Mouse (Mus musculus) hindbrain, embryonic 11.5 days (tissue): ENCODE measurements around the gene Sphk2. TPM values are rescaled to one million over a fixed set of nuclear protein-coding genes. Genes with fewer than 3 reads are reported as not detected.

Source experiments
- ATAC-seq: fragments of 200-750 bp; cut with Nextera tagmentation; 2 replicates; pipeline ENCODE4 v1.8.0; 2017; ENCODE audit warnings: mild to moderate bottlenecking, moderate TSS enrichment, moderate library complexity; ENCODE audit not compliant: low FRiP score
- DNase-seq: peaks from one replicate; pipeline ENCODE4 v3.0.0-alpha.2; 2015; ENCODE audit warnings: low spot score
- H3K27ac ChIP-seq: fragments of 300-500 bp; sonication (generic); 2 replicates; pipeline ENCODE4 v1.5.1; 2014; ENCODE audit warnings: mild to moderate bottlenecking, low read depth, low read length
- H3K27me3 ChIP-seq: fragments of 300-500 bp; sonication (generic); 2 replicates; pipeline ENCODE4 v1.6.1; 2014; ENCODE audit warnings: mild to moderate bottlenecking, low read length, moderate library complexity, mixed read lengths; ENCODE audit not compliant: control insufficient read depth, insufficient read depth
- H3K36me3 ChIP-seq: fragments of 300-500 bp; sonication (generic); 2 replicates; pipeline ENCODE4 v1.6.1; 2014; ENCODE audit warnings: mild to moderate bottlenecking, low read length, moderate library complexity, mixed read lengths; ENCODE audit not compliant: control insufficient read depth, insufficient read depth
- H3K4me1 ChIP-seq: fragments of 300-500 bp; sonication (generic); replicated peaks from 2 replicates; pipeline ENCODE4 v1.6.1; 2014; ENCODE audit warnings: low read length, mixed read lengths; ENCODE audit not compliant: control insufficient read depth, insufficient read depth
- H3K4me2 ChIP-seq: fragments of 300-500 bp; sonication (generic); replicated peaks from 2 replicates; pipeline ENCODE4 v1.6.1; 2014; ENCODE audit warnings: mild to moderate bottlenecking, low read depth, low read length
- H3K4me3 ChIP-seq: fragments of 300-500 bp; sonication (generic); 2 replicates; pipeline ENCODE4 v1.5.1; 2014; ENCODE audit warnings: low read depth, low read length
- H3K9ac ChIP-seq: fragments of 300-500 bp; sonication (generic); 2 replicates; pipeline ENCODE4 v1.6.1; 2014; ENCODE audit warnings: low read depth, low read length
- H3K9me3 ChIP-seq: fragments of 300-500 bp; sonication (generic); 2 replicates; pipeline ENCODE4 v1.6.1; 2016; ENCODE audit warnings: low read length; ENCODE audit not compliant: control insufficient read depth
- WGBS: fragments of 180-500 bp; shearing (Covaris S2); extraction: QIAGEN DNeasy Blood & Tissue Kit; methylation state at CpG from one replicate; pipeline ENCODE4 v1.1.7; 2014; 5-methylcytosine and 5-hydroxymethylcytosine counted together
- polyA plus RNA-seq: library from polyadenylated mRNA; unstranded; fragments of >200 nt; fragmentation: Nextera tagmentation; extraction: Ambion mirVana; gene quantifications from 2 replicates; pipeline ENCODE4 v1.2.1, GENCODE M21; 2014

Gene Sphk2
- polyA plus RNA-seq, 1 experiment from 2014 or later: 13.6 TPM

- H3K4me2 ChIP-seq: no peak overlapping the region
- H3K27me3 ChIP-seq: no peaks in the 10 kb centered on the region
- no peak overlapping the region for H3K4me3 ChIP-seq
- DNase-seq: no peak
- H3K36me3 ChIP-seq: peaks cover 11% of the 10 kb centered on the region
- H3K9me3 ChIP-seq: no peaks in the 10 kb centered on the region
- ATAC-seq: no peak
- WGBS: 71% methylated on average over 13 of the region's 13 CpGs
- peaks cover 6% of the 10 kb centered on the region for H3K4me1 ChIP-seq
- no peak overlapping the region for H3K27ac ChIP-seq
- no peak overlapping the region for H3K9ac ChIP-seq
These were observed 4.0 kb upstream of the Sphk2 start for GRCm38 (mm10) chr7:45721642-45722347.

- no peak for DNase-seq
- Histone ChIP-seq H3K4me3 (no peak overlapping the region), H3K27ac (no peak overlapping the region), H3K4me1 (peaks cover 9% of the 10 kb centered on the region), H3K36me3 (peaks cover 11% of the 10 kb centered on the region), H3K4me2 (no peak overlapping the region), H3K27me3 (no peaks in the 10 kb centered on the region), H3K9me3 (no peaks in the 10 kb centered on the region), H3K9ac (no peak overlapping the region)
- WGBS: 77% methylated on average over 7 of the region's 7 CpGs
- no peak for ATAC-seq
These were observed 3.4 kb upstream of the Sphk2 start for GRCm38 (mm10) chr7:45721234-45721571.

GRCm38 (mm10) chr7:45720413-45721233, 2.8 kb upstream of the Sphk2 start, which contains the start of gene Fam83e:
Fam83e (plus strand) TSS chr7:45721212.
- Histone ChIP-seq H3K4me3 (no peak within 1 kb of the TSS), H3K4me2 (no peak within 1 kb of the TSS), H3K9me3 (no peaks in the 10 kb centered on the region), H3K9ac (no peak within 1 kb of the TSS), H3K27me3 (no peaks in the 10 kb centered on the region), H3K27ac (no peak within 1 kb of the TSS), H3K36me3 (peaks cover 11% of the 10 kb centered on the region), H3K4me1 (peaks cover 14% of the 10 kb centered on the region)
- ATAC-seq (no peak), DNase-seq (no peak)
- WGBS: 85% methylated on average over 14 of the region's 14 CpGs

- Histone ChIP-seq H3K9me3 (no peaks in the 10 kb centered on the region), H3K27ac (no peak overlapping the region), H3K4me1 (peaks cover 17% of the 10 kb centered on the region), H3K4me3 (0 out of 2 replicates have a peak overlapping the region, but pooled peaks have one; percentile 0), H3K27me3 (no peaks in the 10 kb centered on the region), H3K4me2 (no peak overlapping the region), H3K36me3 (peaks cover 11% of the 10 kb centered on the region), H3K9ac (no peak overlapping the region; the same call in 1 of the 2 replicates)
- no peak for DNase-seq
- WGBS: 91% methylated on average over 15 of the region's 16 CpGs
- ATAC-seq: no peak
These were observed 2.1 kb upstream of the Sphk2 start for GRCm38 (mm10) chr7:45719738-45720412.

GRCm38 (mm10) chr7:45719180-45719579, 1.4 kb upstream of the Sphk2 start:
- H3K4me1 ChIP-seq: peaks cover 17% of the 10 kb centered on the region
- H3K27me3 ChIP-seq: no peaks in the 10 kb centered on the region
- no peak overlapping the region for H3K27ac ChIP-seq
- peak overlapping the region; percentile 93 for H3K4me3 ChIP-seq
- no peaks in the 10 kb centered on the region for H3K9me3 ChIP-seq
- peak overlapping the region; percentile 95 for H3K9ac ChIP-seq
- H3K4me2 ChIP-seq: peak overlapping the region; percentile 84
- H3K36me3 ChIP-seq: peaks cover 8% of the 10 kb centered on the region
- no peak for ATAC-seq
- WGBS: 90% methylated on average over 10 of the region's 10 CpGs
- no peak for DNase-seq

GRCm38 (mm10) chr7:45718331-45718730, 529 bp upstream of the Sphk2 start:
- no peak for ATAC-seq
- no peak for DNase-seq

GRCm38 (mm10) chr7:45716952-45717917, 567 bp downstream of the Sphk2 start:
- Histone ChIP-seq H3K9me3 (no peaks in the 10 kb centered on the region), H3K27ac (peak overlapping the region; percentile 81), H3K4me1 (peaks cover 17% of the 10 kb centered on the region), H3K36me3 (peaks cover 14% of the 10 kb centered on the region), H3K4me2 (peak overlapping the region; percentile 84), H3K9ac (peak overlapping the region; percentile 90), H3K4me3 (peak overlapping the region; percentile 93), H3K27me3 (no peaks in the 10 kb centered on the region)
- peak; percentile 47 for ATAC-seq
- DNase-seq: no peak
- 11% methylated on average over 31 of the region's 31 CpGs for WGBS

More at GRCm38 (mm10) chr7:45718331-45718730, 529 bp upstream of the Sphk2 start:
- no peaks in the 10 kb centered on the region for H3K27me3 ChIP-seq
- no peaks in the 10 kb centered on the region for H3K9me3 ChIP-seq
- peak overlapping the region; percentile 95 for H3K9ac ChIP-seq
- peaks cover 8% of the 10 kb centered on the region; the same call in 1 of the 2 replicates for H3K36me3 ChIP-seq
- H3K27ac ChIP-seq: peak overlapping the region; percentile 81
- under 1% methylated on average over 20 of the region's 20 CpGs for WGBS
- H3K4me1 ChIP-seq: peaks cover 17% of the 10 kb centered on the region
- peak overlapping the region; percentile 93 for H3K4me3 ChIP-seq
- peak overlapping the region; percentile 84 for H3K4me2 ChIP-seq

GRCm38 (mm10) chr7:45716460-45716857, 1.3 kb downstream of the Sphk2 start:
- ATAC-seq (no peak), DNase-seq (no peak)
- Histone ChIP-seq H3K27ac (no peak overlapping the region), H3K36me3 (peaks cover 17% of the 10 kb centered on the region), H3K4me2 (peak overlapping the region; percentile 86; the same call in 1 of the 2 replicates), H3K9me3 (no peaks in the 10 kb centered on the region), H3K4me3 (peak overlapping the region; percentile 93; the same call in 1 of the 2 replicates), H3K4me1 (peaks cover 17% of the 10 kb centered on the region), H3K27me3 (no peaks in the 10 kb centered on the region), H3K9ac (no peak overlapping the region)
- WGBS: 86% methylated on average over 3 of the region's 3 CpGs
